Mouse (Mus musculus): ENCODE results near the gene Cdadc1. TPM values are rescaled to one million over a fixed set of nuclear protein-coding genes. Genes with fewer than 3 reads are reported as not detected.
"Not testable (repeated sequence)": the region's sequence is repeated elsewhere in the genome, so short reads cannot be mapped to it uniquely, and the experiment has no call there.

The Cdadc1 gene
- polyA plus RNA-seq, 1 experiment from 2014 or later = 39.4 TPM

DNA sequence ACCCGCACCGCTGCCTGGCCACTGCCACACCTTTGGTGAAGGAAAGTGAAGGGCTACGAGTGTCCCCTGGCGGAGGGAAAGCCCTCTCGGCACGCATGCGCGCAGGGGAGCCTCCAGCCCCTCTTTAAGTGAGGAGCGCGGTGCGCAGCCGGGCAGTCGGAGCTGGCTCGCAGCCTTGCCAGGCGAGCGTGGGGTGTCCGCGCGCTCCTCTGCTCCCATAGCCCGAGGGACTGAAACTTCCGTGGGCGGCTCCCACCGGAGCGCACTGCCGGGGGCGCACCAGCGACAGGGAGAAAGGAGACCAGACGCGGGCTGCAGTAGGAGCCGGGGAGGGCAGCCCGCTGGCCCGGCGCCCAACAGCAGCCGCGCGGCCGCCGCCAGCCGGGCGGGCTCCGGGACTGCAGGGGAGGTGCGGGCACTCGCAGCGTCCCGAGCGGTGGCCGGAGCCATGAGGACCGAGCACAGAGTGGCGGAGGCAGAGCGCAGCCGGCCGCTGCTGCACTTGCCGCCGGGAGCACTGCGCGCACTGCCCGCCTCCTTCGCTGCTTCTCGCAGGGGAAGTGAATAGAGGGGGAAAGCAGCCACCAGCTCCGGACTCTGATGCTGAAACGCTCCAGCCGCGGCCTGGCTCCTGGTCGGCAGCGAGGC lies 27.5 kb upstream of the Cdadc1 start, which contains the start of gene Shisa2:
Shisa2 (plus strand) TSS at position 151 of the 648 bp plus-strand sequence.
- WGBS = under 1% methylated on average over 65 of the region's 65 CpGs
- peaks cover 7% of the 10 kb centered on the region; the same call in 1 of the 2 replicates for H3K4me1 ChIP-seq (ENCODE audit: control insufficient read depth, insufficient read depth, low read length)
- peak within 1 kb of the TSS; percentile 76 for H3K27ac ChIP-seq (replicated peaks; ENCODE audit: low read depth, low read length)
- DNase-seq (peak; percentile 95), ATAC-seq (ENCODE audit: low FRiP score, low TSS enrichment) (peak; percentile 87)
- H3K27me3 ChIP-seq (ENCODE audit: control insufficient read depth, insufficient read depth, low read length) = peaks cover 8% of the 10 kb centered on the region; the same call in 1 of the 2 replicates
- peak within 1 kb of the TSS; percentile 83 for H3K4me2 ChIP-seq (ENCODE audit: low read length)
- 0 out of 2 replicates have a peak, but pooled peaks cover 4% of the 10 kb centered on the region for H3K36me3 ChIP-seq (ENCODE audit: control insufficient read depth, insufficient read depth, low read length)
- H3K4me3 ChIP-seq (replicated peaks; ENCODE audit: low read depth, low read length) = peak within 1 kb of the TSS; percentile 61
- peak within 1 kb of the TSS; percentile 58 for H3K9ac ChIP-seq (replicated peaks; ENCODE audit: low read length)
- no peaks in the 10 kb centered on the region for H3K9me3 ChIP-seq (ENCODE audit: control insufficient read depth, low read length)

DNA sequence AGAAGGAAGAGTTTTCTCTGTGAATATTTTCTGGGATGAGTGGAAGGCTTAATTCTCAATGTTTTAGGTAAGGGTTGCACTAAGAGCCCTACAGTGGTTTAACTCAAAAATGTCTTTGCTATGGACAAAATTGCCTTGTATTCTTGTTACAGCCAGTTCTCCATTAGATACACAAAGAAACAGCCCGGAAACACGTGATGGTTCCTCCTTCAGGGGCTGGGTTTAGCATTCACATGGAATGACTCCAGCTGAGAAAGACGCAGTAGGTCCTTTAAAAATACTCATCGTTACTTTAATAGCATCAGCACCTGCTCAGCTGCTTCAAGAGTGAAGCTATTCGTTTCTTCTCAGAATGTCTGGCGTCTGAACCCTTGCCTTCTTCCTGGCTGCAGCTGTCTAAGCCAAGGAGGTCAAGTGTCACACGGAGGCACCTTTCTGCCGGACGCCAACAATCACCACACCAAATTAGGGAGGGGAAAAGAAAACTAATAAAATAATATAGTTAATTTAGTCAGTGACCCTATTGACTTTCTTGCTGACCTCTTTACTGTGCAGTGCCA lies 26.6 kb upstream of the Cdadc1 start:
- H3K4me3 ChIP-seq (replicated peaks; ENCODE audit: low read depth, low read length) = no peak overlapping the region
- WGBS = 41% methylated on average over 9 of the region's 9 CpGs
- DNase-seq (no peak), ATAC-seq (ENCODE audit: low FRiP score, low TSS enrichment) (no peak)
- no peak overlapping the region for H3K9ac ChIP-seq (replicated peaks; ENCODE audit: low read length)
- no peaks in the 10 kb centered on the region for H3K36me3 ChIP-seq (ENCODE audit: control insufficient read depth, insufficient read depth, low read length)
- H3K27ac ChIP-seq (replicated peaks; ENCODE audit: low read depth, low read length) = no peak overlapping the region
- peaks cover 8% of the 10 kb centered on the region; the same call in 1 of the 2 replicates for H3K27me3 ChIP-seq (ENCODE audit: control insufficient read depth, insufficient read depth, low read length)
- H3K9me3 ChIP-seq (ENCODE audit: control insufficient read depth, low read length) = no peaks in the 10 kb centered on the region
- peaks cover 7% of the 10 kb centered on the region; the same call in 1 of the 2 replicates for H3K4me1 ChIP-seq (ENCODE audit: control insufficient read depth, insufficient read depth, low read length)
- peak overlapping the region; percentile 83 for H3K4me2 ChIP-seq (ENCODE audit: low read length)

DNA sequence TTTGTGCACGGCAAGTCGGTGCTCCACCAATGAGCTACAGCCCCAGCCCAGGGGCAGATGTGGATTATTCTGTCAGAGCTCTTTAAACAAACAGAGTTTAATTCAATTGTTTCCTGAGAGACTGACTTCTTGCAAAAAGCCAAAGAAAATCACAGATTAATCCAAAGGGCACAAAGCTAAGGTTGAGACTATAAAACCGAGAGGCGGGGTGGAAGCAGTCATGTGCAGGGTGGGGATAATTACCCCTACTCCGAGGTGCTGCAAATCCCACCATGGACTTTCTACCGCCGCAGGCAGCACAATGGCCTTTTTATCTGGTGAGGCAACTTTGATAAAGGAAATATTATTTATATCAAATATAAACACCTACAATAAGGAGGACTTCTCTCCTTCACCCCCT lies 19.0 kb upstream of the Cdadc1 start:
- 0 out of 2 replicates have a peak, but pooled peaks cover 3% of the 10 kb centered on the region for H3K4me1 ChIP-seq (ENCODE audit: control insufficient read depth, insufficient read depth, low read length)
- H3K36me3 ChIP-seq (ENCODE audit: control insufficient read depth, insufficient read depth, low read length) = no peaks in the 10 kb centered on the region
- 43% methylated on average over 7 of the region's 7 CpGs for WGBS
- ATAC-seq (ENCODE audit: low FRiP score, low TSS enrichment) (no peak), DNase-seq (no peak)
- no peak overlapping the region for H3K4me2 ChIP-seq (ENCODE audit: low read length)
- no peaks in the 10 kb centered on the region for H3K9me3 ChIP-seq (ENCODE audit: control insufficient read depth, low read length)
- H3K27ac ChIP-seq (replicated peaks; ENCODE audit: low read depth, low read length) = no peak overlapping the region
- H3K27me3 ChIP-seq (ENCODE audit: control insufficient read depth, insufficient read depth, low read length) = no peaks in the 10 kb centered on the region
- no peak overlapping the region for H3K4me3 ChIP-seq (replicated peaks; ENCODE audit: low read depth, low read length)
- no peak overlapping the region for H3K9ac ChIP-seq (replicated peaks; ENCODE audit: low read length)

DNA sequence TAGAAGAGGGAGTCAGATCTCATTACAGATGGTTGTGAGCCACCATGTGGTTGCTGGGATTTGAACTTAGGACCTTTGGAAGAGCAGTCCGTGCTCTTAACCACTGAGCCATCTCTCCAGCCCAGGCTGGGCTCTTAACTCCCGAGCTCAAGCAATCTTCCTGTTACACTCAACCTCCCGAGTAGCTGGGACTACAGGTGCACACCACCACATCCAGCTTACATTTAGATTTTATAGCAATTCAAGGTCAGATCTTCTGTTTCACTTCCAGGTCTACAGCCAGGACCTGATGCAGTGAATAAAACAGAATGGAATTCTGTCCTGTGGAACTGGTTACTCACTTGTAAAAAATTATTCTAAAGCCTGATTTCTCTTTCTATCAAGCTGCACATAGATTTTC lies 16.4 kb upstream of the Cdadc1 start:
- not testable (repeated sequence) for H3K27ac ChIP-seq (replicated peaks; ENCODE audit: low read depth, low read length); H3K9ac ChIP-seq (replicated peaks; ENCODE audit: low read length); H3K9me3 ChIP-seq (ENCODE audit: control insufficient read depth, low read length); H3K36me3 ChIP-seq (ENCODE audit: control insufficient read depth, insufficient read depth, low read length); DNase-seq; H3K4me1 ChIP-seq (ENCODE audit: control insufficient read depth, insufficient read depth, low read length); H3K27me3 ChIP-seq (ENCODE audit: control insufficient read depth, insufficient read depth, low read length); ATAC-seq (ENCODE audit: low FRiP score, low TSS enrichment); H3K4me2 ChIP-seq (ENCODE audit: low read length); H3K4me3 ChIP-seq (replicated peaks; ENCODE audit: low read depth, low read length)
- 83% methylated on average over 3 of the region's 3 CpGs for WGBS

DNA sequence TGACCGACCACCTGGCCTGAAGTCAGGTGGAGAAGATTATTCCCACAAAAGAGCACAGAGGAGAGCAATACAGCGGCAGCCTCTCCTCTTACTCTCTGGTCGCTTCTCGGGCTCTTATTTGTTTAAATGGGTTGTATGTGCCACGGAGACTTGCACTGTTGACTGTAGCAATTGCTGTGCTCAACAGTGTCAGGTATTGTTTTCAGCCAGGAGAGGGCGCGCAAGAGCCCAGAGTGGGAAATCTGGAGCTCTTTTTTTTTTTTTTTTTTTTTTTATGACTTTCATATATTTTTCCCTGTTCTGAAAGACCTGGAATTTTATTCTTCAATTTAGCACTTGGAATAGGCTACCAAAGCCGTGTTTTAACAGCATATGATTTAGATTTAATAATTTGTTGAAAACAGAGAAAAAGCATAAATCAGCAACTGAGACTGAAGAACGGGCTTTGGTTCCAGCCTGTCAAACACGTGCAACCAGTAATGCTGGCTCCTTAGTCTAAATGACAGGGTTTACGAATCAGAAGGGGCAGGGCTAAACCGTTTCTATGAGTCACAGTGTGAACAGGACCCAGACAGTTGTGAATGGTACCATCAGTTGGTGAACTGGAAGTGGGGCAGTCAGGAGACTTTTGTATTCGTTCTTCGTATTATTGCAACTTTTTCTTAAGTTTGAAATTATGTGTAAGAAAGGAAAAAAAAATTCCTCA lies 15.3 kb upstream of the Cdadc1 start:
- Histone ChIP-seq H3K27me3 (ENCODE audit: control insufficient read depth, insufficient read depth, low read length) (no peaks in the 10 kb centered on the region), H3K4me2 (ENCODE audit: low read length) (no peak overlapping the region), H3K4me1 (ENCODE audit: control insufficient read depth, insufficient read depth, low read length) (0 out of 2 replicates have a peak, but pooled peaks cover 3% of the 10 kb centered on the region), H3K4me3 (replicated peaks; ENCODE audit: low read depth, low read length) (no peak overlapping the region), H3K27ac (replicated peaks; ENCODE audit: low read depth, low read length) (no peak overlapping the region), H3K9ac (replicated peaks; ENCODE audit: low read length) (no peak overlapping the region), H3K9me3 (ENCODE audit: control insufficient read depth, low read length) (no peaks in the 10 kb centered on the region), H3K36me3 (ENCODE audit: control insufficient read depth, insufficient read depth, low read length) (no peaks in the 10 kb centered on the region)
- WGBS = 55% methylated on average over 14 of the region's 14 CpGs
- DNase-seq (peak; percentile 87), ATAC-seq (ENCODE audit: low FRiP score, low TSS enrichment) (no peak)

DNA sequence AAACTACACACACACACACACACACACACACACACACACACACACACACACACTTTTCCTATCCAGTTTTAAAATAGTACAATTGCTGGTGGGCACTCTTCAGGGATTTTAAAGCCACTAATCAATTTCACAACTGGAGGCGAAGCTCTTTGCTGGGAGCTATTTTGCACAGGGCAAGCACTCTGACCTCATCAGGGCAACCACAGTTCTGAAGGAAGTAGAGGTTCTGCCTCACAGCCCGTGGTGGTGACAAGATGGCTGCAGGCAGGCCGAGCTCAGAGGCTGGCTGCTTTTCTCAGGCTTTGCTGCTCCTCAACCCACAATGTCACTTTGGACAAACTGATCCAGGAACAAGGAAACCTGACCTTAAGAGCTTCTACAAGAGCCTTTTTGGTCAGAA lies 9.3 kb upstream of the Cdadc1 start:
- H3K4me2 ChIP-seq (ENCODE audit: low read length) = no peak overlapping the region
- H3K27ac ChIP-seq (replicated peaks; ENCODE audit: low read depth, low read length) = no peak overlapping the region
- H3K4me3 ChIP-seq (replicated peaks; ENCODE audit: low read depth, low read length) = no peak overlapping the region
- no peak overlapping the region for H3K9ac ChIP-seq (replicated peaks; ENCODE audit: low read length)
- DNase-seq (no peak), ATAC-seq (ENCODE audit: low FRiP score, low TSS enrichment) (no peak)
- H3K36me3 ChIP-seq (ENCODE audit: control insufficient read depth, insufficient read depth, low read length) = no peaks in the 10 kb centered on the region
- H3K27me3 ChIP-seq (ENCODE audit: control insufficient read depth, insufficient read depth, low read length) = no peaks in the 10 kb centered on the region
- H3K4me1 ChIP-seq (ENCODE audit: control insufficient read depth, insufficient read depth, low read length) = no peaks in the 10 kb centered on the region
- WGBS = 66% methylated on average over 3 of the region's 3 CpGs
- no peaks in the 10 kb centered on the region for H3K9me3 ChIP-seq (ENCODE audit: control insufficient read depth, low read length)

DNA sequence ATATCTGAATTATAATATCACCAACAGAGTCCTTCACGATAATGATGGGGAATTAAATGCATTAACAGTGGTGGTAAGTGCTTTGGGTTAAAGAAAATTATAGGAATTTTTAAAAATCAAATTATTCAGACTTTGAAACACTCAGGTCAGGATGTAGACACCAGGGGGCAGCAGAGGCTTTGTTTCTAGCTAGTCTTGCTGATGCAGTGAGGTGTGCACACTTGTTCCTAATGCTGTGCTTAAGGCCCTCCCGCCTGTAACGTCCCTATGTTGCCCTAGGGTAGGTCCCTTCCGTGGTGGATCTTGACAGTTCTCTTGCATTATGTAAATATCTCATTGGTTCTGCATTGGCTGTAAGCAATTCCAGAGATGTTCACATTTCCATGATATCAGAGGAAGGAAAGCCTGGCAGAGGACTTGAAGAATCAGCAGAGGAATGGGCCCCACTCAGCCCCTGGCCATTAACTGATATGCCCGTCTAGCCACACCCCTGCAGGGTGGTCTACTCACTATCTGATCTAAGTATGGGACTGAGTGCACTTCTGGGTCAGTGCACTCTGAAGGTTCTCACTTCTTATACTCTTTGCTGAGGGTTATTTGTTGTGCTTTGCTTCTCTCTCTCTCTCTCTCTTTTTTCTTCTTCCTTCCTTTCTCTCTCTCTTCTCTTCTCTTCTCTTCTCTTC lies 8.1 kb upstream of the Cdadc1 start:
- no peak overlapping the region for H3K4me2 ChIP-seq (ENCODE audit: low read length)
- H3K9me3 ChIP-seq (ENCODE audit: control insufficient read depth, low read length) = no peaks in the 10 kb centered on the region
- no peak overlapping the region for H3K27ac ChIP-seq (replicated peaks; ENCODE audit: low read depth, low read length)
- H3K4me3 ChIP-seq (replicated peaks; ENCODE audit: low read depth, low read length) = no peak overlapping the region
- no peaks in the 10 kb centered on the region for H3K36me3 ChIP-seq (ENCODE audit: control insufficient read depth, insufficient read depth, low read length)
- ATAC-seq (ENCODE audit: low FRiP score, low TSS enrichment) (no peak; the same call in 1 of the 2 replicates), DNase-seq (peak; percentile 87)
- no peak overlapping the region for H3K9ac ChIP-seq (replicated peaks; ENCODE audit: low read length)
- no peaks in the 10 kb centered on the region for H3K4me1 ChIP-seq (ENCODE audit: control insufficient read depth, insufficient read depth, low read length)
- H3K27me3 ChIP-seq (ENCODE audit: control insufficient read depth, insufficient read depth, low read length) = no peaks in the 10 kb centered on the region
- 20% methylated on average over 5 of the region's 5 CpGs for WGBS

DNA sequence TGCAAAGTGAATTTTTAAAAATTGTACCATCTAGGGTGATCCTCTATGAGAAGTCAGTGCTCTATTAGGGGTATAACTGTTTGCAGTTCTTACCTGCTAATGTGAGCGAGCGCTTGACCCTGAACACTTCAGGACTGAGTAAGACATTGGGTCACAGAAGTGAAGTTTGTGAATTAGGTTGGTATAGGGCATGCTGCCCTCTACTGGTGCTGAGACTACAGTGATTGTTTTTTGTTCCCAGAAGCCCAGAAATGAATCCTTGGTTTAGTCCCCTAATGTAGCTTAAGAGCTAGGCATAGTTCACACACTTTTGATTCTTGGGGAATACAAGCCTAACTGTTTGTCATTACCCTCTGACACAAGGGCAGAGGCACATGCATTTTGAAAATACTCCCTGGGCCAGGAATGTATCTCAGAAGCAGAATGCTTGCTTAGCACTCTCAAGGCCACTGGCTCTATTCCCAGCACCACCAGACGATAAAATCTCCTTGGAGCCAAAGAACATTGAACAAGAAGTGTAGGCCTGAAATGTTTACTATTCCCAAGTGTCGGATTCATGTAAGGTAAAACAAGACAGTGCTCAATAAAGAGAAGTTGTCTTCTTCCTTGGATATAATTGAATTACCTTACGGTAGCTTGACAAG lies 6.4 kb upstream of the Cdadc1 start:
- WGBS = 65% methylated on average over 5 of the region's 5 CpGs
- no peaks in the 10 kb centered on the region for H3K27me3 ChIP-seq (ENCODE audit: control insufficient read depth, insufficient read depth, low read length)
- H3K9ac ChIP-seq (replicated peaks; ENCODE audit: low read length) = no peak overlapping the region
- H3K4me3 ChIP-seq (replicated peaks; ENCODE audit: low read depth, low read length) = no peak overlapping the region
- no peak overlapping the region for H3K27ac ChIP-seq (replicated peaks; ENCODE audit: low read depth, low read length)
- H3K4me1 ChIP-seq (ENCODE audit: control insufficient read depth, insufficient read depth, low read length) = no peaks in the 10 kb centered on the region
- ATAC-seq (ENCODE audit: low FRiP score, low TSS enrichment) (no peak), DNase-seq (peak; percentile 62)
- H3K36me3 ChIP-seq (ENCODE audit: control insufficient read depth, insufficient read depth, low read length) = no peaks in the 10 kb centered on the region
- H3K4me2 ChIP-seq (ENCODE audit: low read length) = no peak overlapping the region
- H3K9me3 ChIP-seq (ENCODE audit: control insufficient read depth, low read length) = no peaks in the 10 kb centered on the region
